Mouse (Mus musculus): ENCODE data around the gene Hist1h2bh. TPM values are rescaled to one million over a fixed set of nuclear protein-coding genes. Genes with fewer than 3 reads are reported as not detected.

Gene Hist1h2bh
- polyA plus RNA-seq, 1 experiment from 2014 or later: 0.36 TPM

Other genes starting within 250 kb of the Hist1h2bh start
- 40.2 TPM for gene Zfp322a, start 174.2 kb downstream of the Hist1h2bh start, polyA plus RNA-seq (2015; fragmentation: Illumina TruSeq; extraction: RNeasy Lipid Tissue Mini Kit (QIAGEN cat#74804); ENCODE audit: insufficient read depth, low replicate concordance)
- gene Abt1, start 119.5 kb downstream of the Hist1h2bh start, polyA plus RNA-seq (2015; fragmentation: Illumina TruSeq; extraction: RNeasy Lipid Tissue Mini Kit (QIAGEN cat#74804); ENCODE audit: insufficient read depth, low replicate concordance): 3.6 TPM
- gene Btn1a1, start 77.5 kb downstream of the Hist1h2bh start, polyA plus RNA-seq (2015; fragmentation: Illumina TruSeq; extraction: RNeasy Lipid Tissue Mini Kit (QIAGEN cat#74804); ENCODE audit: insufficient read depth, low replicate concordance): 0.23 TPM
- 0.15 TPM for gene Btn2a2, start 54.5 kb downstream of the Hist1h2bh start, polyA plus RNA-seq (2015; fragmentation: Illumina TruSeq; extraction: RNeasy Lipid Tissue Mini Kit (QIAGEN cat#74804); ENCODE audit: insufficient read depth, low replicate concordance)
- gene Hist1h4h, start 12.3 kb downstream of the Hist1h2bh start, polyA plus RNA-seq (2015; fragmentation: Illumina TruSeq; extraction: RNeasy Lipid Tissue Mini Kit (QIAGEN cat#74804); ENCODE audit: insufficient read depth, low replicate concordance): not detected
- gene Hist1h2af, start 9.5 kb downstream of the Hist1h2bh start, polyA plus RNA-seq (2015; fragmentation: Illumina TruSeq; extraction: RNeasy Lipid Tissue Mini Kit (QIAGEN cat#74804); ENCODE audit: insufficient read depth, low replicate concordance): not detected
- gene Hist1h3g, start 8.0 kb downstream of the Hist1h2bh start, polyA plus RNA-seq (2015; fragmentation: Illumina TruSeq; extraction: RNeasy Lipid Tissue Mini Kit (QIAGEN cat#74804); ENCODE audit: insufficient read depth, low replicate concordance): not detected
- not detected for gene Hist1h3f, start 660 bp upstream of the Hist1h2bh start, polyA plus RNA-seq (2015; fragmentation: Illumina TruSeq; extraction: RNeasy Lipid Tissue Mini Kit (QIAGEN cat#74804); ENCODE audit: insufficient read depth, low replicate concordance)
- not detected for gene Hist1h4f, start 8.3 kb upstream of the Hist1h2bh start, polyA plus RNA-seq (2015; fragmentation: Illumina TruSeq; extraction: RNeasy Lipid Tissue Mini Kit (QIAGEN cat#74804); ENCODE audit: insufficient read depth, low replicate concordance)
- gene Hist1h1d, start 9.9 kb upstream of the Hist1h2bh start, polyA plus RNA-seq (2015; fragmentation: Illumina TruSeq; extraction: RNeasy Lipid Tissue Mini Kit (QIAGEN cat#74804); ENCODE audit: insufficient read depth, low replicate concordance): 0.11 TPM
- gene Hist1h3e, start 19.0 kb upstream of the Hist1h2bh start, polyA plus RNA-seq (2015; fragmentation: Illumina TruSeq; extraction: RNeasy Lipid Tissue Mini Kit (QIAGEN cat#74804); ENCODE audit: insufficient read depth, low replicate concordance): not detected
- gene Hist1h2ae, start 27.8 kb upstream of the Hist1h2bh start, polyA plus RNA-seq (2015; fragmentation: Illumina TruSeq; extraction: RNeasy Lipid Tissue Mini Kit (QIAGEN cat#74804); ENCODE audit: insufficient read depth, low replicate concordance): 0.52 TPM
- 1.1 TPM for gene Hist1h2bg, start 28.0 kb upstream of the Hist1h2bh start, polyA plus RNA-seq (2015; fragmentation: Illumina TruSeq; extraction: RNeasy Lipid Tissue Mini Kit (QIAGEN cat#74804); ENCODE audit: insufficient read depth, low replicate concordance)
- gene Hist1h2bf, start 30.8 kb upstream of the Hist1h2bh start, polyA plus RNA-seq (2015; fragmentation: Illumina TruSeq; extraction: RNeasy Lipid Tissue Mini Kit (QIAGEN cat#74804); ENCODE audit: insufficient read depth, low replicate concordance): not detected
- gene Hist1h2ad, start 31.0 kb upstream of the Hist1h2bh start, polyA plus RNA-seq (2015; fragmentation: Illumina TruSeq; extraction: RNeasy Lipid Tissue Mini Kit (QIAGEN cat#74804); ENCODE audit: insufficient read depth, low replicate concordance): not detected
- 0.39 TPM for gene Hist1h3d, start 32.4 kb upstream of the Hist1h2bh start, polyA plus RNA-seq (2015; fragmentation: Illumina TruSeq; extraction: RNeasy Lipid Tissue Mini Kit (QIAGEN cat#74804); ENCODE audit: insufficient read depth, low replicate concordance)
- not detected for gene Hist1h4d, start 38.2 kb upstream of the Hist1h2bh start, polyA plus RNA-seq (2015; fragmentation: Illumina TruSeq; extraction: RNeasy Lipid Tissue Mini Kit (QIAGEN cat#74804); ENCODE audit: insufficient read depth, low replicate concordance)
- gene Hist1h2be, start 77.7 kb upstream of the Hist1h2bh start, polyA plus RNA-seq (2015; fragmentation: Illumina TruSeq; extraction: RNeasy Lipid Tissue Mini Kit (QIAGEN cat#74804); ENCODE audit: insufficient read depth, low replicate concordance): 3.3 TPM
- gene Hist1h1e, start 79.2 kb upstream of the Hist1h2bh start, polyA plus RNA-seq (2015; fragmentation: Illumina TruSeq; extraction: RNeasy Lipid Tissue Mini Kit (QIAGEN cat#74804); ENCODE audit: insufficient read depth, low replicate concordance): 0.40 TPM
- gene Hist1h2ac, start 140.6 kb upstream of the Hist1h2bh start, polyA plus RNA-seq (2015; fragmentation: Illumina TruSeq; extraction: RNeasy Lipid Tissue Mini Kit (QIAGEN cat#74804); ENCODE audit: insufficient read depth, low replicate concordance): 0.75 TPM
- 19.4 TPM for gene Hist1h2bc, start 140.8 kb upstream of the Hist1h2bh start, polyA plus RNA-seq (2015; fragmentation: Illumina TruSeq; extraction: RNeasy Lipid Tissue Mini Kit (QIAGEN cat#74804); ENCODE audit: insufficient read depth, low replicate concordance)
- not detected for gene Hist1h1t, start 152.4 kb upstream of the Hist1h2bh start, polyA plus RNA-seq (2015; fragmentation: Illumina TruSeq; extraction: RNeasy Lipid Tissue Mini Kit (QIAGEN cat#74804); ENCODE audit: insufficient read depth, low replicate concordance)
- gene Hist1h4c, start 155.1 kb upstream of the Hist1h2bh start, polyA plus RNA-seq (2015; fragmentation: Illumina TruSeq; extraction: RNeasy Lipid Tissue Mini Kit (QIAGEN cat#74804); ENCODE audit: insufficient read depth, low replicate concordance): not detected
- 28.5 TPM for gene Hfe, start 167.5 kb upstream of the Hist1h2bh start, polyA plus RNA-seq (2015; fragmentation: Illumina TruSeq; extraction: RNeasy Lipid Tissue Mini Kit (QIAGEN cat#74804); ENCODE audit: insufficient read depth, low replicate concordance)
- gene Hist1h1c, start 195.4 kb upstream of the Hist1h2bh start, polyA plus RNA-seq (2015; fragmentation: Illumina TruSeq; extraction: RNeasy Lipid Tissue Mini Kit (QIAGEN cat#74804); ENCODE audit: insufficient read depth, low replicate concordance): 26.6 TPM
- not detected for gene Hist1h3c, start 202.2 kb upstream of the Hist1h2bh start, polyA plus RNA-seq (2015; fragmentation: Illumina TruSeq; extraction: RNeasy Lipid Tissue Mini Kit (QIAGEN cat#74804); ENCODE audit: insufficient read depth, low replicate concordance)
- gene Hist1h2bb, start 203.3 kb upstream of the Hist1h2bh start, polyA plus RNA-seq (2015; fragmentation: Illumina TruSeq; extraction: RNeasy Lipid Tissue Mini Kit (QIAGEN cat#74804); ENCODE audit: insufficient read depth, low replicate concordance): not detected
- gene Hist1h2ab, start 207.7 kb upstream of the Hist1h2bh start, polyA plus RNA-seq (2015; fragmentation: Illumina TruSeq; extraction: RNeasy Lipid Tissue Mini Kit (QIAGEN cat#74804); ENCODE audit: insufficient read depth, low replicate concordance): not detected
- gene Hist1h3b, start 208.9 kb upstream of the Hist1h2bh start, polyA plus RNA-seq (2015; fragmentation: Illumina TruSeq; extraction: RNeasy Lipid Tissue Mini Kit (QIAGEN cat#74804); ENCODE audit: insufficient read depth, low replicate concordance): not detected
- gene Hist1h4b, start 213.6 kb upstream of the Hist1h2bh start, polyA plus RNA-seq (2015; fragmentation: Illumina TruSeq; extraction: RNeasy Lipid Tissue Mini Kit (QIAGEN cat#74804); ENCODE audit: insufficient read depth, low replicate concordance): not detected
- not detected for gene Hist1h4a, start 217.8 kb upstream of the Hist1h2bh start, polyA plus RNA-seq (2015; fragmentation: Illumina TruSeq; extraction: RNeasy Lipid Tissue Mini Kit (QIAGEN cat#74804); ENCODE audit: insufficient read depth, low replicate concordance)
- gene Hist1h3a, start 219.0 kb upstream of the Hist1h2bh start, polyA plus RNA-seq (2015; fragmentation: Illumina TruSeq; extraction: RNeasy Lipid Tissue Mini Kit (QIAGEN cat#74804); ENCODE audit: insufficient read depth, low replicate concordance): not detected
- gene Hist1h1a, start 220.3 kb upstream of the Hist1h2bh start, polyA plus RNA-seq (2015; fragmentation: Illumina TruSeq; extraction: RNeasy Lipid Tissue Mini Kit (QIAGEN cat#74804); ENCODE audit: insufficient read depth, low replicate concordance): not detected
- not detected for gene Trim38, start 226.5 kb upstream of the Hist1h2bh start, polyA plus RNA-seq (2015; fragmentation: Illumina TruSeq; extraction: RNeasy Lipid Tissue Mini Kit (QIAGEN cat#74804); ENCODE audit: insufficient read depth, low replicate concordance)